Mouse (Mus musculus) macrophage (primary cell): ENCODE measurements around the gene Fap. TPM values are rescaled to one million over a fixed set of nuclear protein-coding genes. Genes with fewer than 3 reads are reported as not detected.

ENCODE experiments used
- H3K27ac ChIP-seq: fragments of 350-480 bp; formaldehyde crosslinking; 2 replicates; pipeline ENCODE4 v1.9.0; 2021
- H3K36me3 ChIP-seq: fragments of 350-480 bp; formaldehyde crosslinking; 2 replicates; pipeline ENCODE4 v1.9.0; 2021; ENCODE audit errors: inconsistent target
- H3K4me3 ChIP-seq: fragments of 350-480 bp; formaldehyde crosslinking; 2 replicates; pipeline ENCODE4 v1.9.0; 2021; ENCODE audit errors: inconsistent target
- H3K79me2 ChIP-seq: fragments of 350-480 bp; formaldehyde crosslinking; 2 replicates; pipeline ENCODE4 v1.9.0; 2021; ENCODE audit errors: inconsistent target
- WGBS: methylation state at CpG from one replicate; pipeline ENCODE4 v1.1.7; 2026; ENCODE audit warnings: inconsistent platforms; ENCODE audit not compliant: missing documents; 5-methylcytosine and 5-hydroxymethylcytosine counted together
- polyA plus RNA-seq: library from polyadenylated mRNA; stranded (reverse); fragments of 250-400 nt; gene quantifications from 3 replicates; pipeline ENCODE4 v1.2.4, GENCODE M21; 2018; ENCODE audit warnings: inconsistent platforms

Fap gene
- polyA plus RNA-seq, 1 experiment from 2014 or later = 0.22 TPM

GRCm38 (mm10) chr2:62503326-62503725, 70.5 kb downstream of the Fap start:
- no peaks in the 10 kb centered on the region for H3K36me3 ChIP-seq
- no peak overlapping the region for H3K4me3 ChIP-seq
- H3K79me2 ChIP-seq = no peaks in the 10 kb centered on the region
- WGBS = 95% methylated on average over 5 of the region's 5 CpGs
- no peak overlapping the region for H3K27ac ChIP-seq

DNA sequence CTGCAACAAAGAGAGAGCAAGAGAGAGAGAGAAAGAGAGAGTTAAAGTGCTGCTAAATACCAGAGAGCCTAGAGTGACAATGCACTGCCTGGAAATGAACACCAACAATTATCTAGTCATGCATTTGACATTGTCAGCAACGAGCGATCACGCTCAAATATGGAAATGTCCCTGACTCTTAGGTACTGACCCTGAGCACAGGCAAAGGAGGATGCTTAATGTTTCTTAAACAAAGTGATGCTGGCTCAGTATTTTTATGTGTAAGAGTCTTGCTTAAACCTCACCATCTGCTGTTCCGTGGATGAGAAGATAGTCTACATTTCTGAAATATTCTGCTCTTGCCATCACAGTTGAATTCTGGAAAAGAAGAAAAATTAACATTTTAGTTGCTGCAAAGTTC, 71.4 kb downstream of the Fap start:
- Histone ChIP-seq H3K4me3 (no peak overlapping the region), H3K36me3 (no peaks in the 10 kb centered on the region), H3K27ac (no peak overlapping the region), H3K79me2 (no peaks in the 10 kb centered on the region)
- WGBS = 98% methylated on average over 4 of the region's 4 CpGs

DNA sequence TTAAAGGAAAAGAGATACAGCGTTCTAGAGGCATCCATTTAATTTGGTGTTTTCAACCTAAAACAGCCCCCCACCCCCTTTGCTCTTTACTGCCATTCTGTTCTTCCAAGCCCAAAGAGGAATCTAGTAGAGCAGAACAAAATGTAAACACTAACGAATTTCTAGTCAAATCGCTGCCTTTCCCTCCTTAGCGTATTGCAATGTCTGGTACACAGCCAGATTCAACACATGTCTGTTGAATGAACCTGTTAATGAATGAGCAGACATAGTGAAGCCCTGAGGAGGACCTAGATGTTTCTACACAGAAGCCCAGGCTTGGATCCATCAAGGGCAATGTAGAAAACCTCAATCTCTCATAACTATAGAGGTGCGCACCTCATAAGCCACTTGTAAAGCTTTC, 75.1 kb downstream of the Fap start:
- Histone ChIP-seq H3K36me3 (no peaks in the 10 kb centered on the region), H3K4me3 (no peak overlapping the region), H3K79me2 (no peaks in the 10 kb centered on the region), H3K27ac (no peak overlapping the region)
- WGBS = 79% methylated on average over 4 of the region's 5 CpGs

DNA sequence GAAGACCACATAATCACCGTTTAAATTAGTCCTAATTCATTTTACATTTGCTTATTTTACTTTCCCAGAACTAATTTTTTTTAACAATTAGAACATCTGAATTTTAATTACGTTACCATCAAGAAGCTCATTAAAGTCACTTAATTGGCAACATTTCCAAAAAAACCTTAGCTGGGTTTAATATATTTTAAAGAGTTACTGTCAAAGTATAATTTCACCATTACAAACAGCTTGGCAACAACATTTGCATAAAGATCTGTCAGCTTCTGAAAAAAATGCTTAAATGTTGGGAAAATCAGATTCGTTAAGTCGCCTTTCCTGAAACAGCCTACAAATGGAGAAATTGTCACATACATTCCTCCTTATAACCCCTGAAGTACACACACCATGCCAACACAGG, 75.8 kb downstream of the Fap start:
- no peak overlapping the region for H3K27ac ChIP-seq
- no peaks in the 10 kb centered on the region for H3K79me2 ChIP-seq
- no peak overlapping the region for H3K4me3 ChIP-seq
- no peaks in the 10 kb centered on the region for H3K36me3 ChIP-seq
- 81% methylated on average over 4 of the region's 4 CpGs for WGBS

DNA sequence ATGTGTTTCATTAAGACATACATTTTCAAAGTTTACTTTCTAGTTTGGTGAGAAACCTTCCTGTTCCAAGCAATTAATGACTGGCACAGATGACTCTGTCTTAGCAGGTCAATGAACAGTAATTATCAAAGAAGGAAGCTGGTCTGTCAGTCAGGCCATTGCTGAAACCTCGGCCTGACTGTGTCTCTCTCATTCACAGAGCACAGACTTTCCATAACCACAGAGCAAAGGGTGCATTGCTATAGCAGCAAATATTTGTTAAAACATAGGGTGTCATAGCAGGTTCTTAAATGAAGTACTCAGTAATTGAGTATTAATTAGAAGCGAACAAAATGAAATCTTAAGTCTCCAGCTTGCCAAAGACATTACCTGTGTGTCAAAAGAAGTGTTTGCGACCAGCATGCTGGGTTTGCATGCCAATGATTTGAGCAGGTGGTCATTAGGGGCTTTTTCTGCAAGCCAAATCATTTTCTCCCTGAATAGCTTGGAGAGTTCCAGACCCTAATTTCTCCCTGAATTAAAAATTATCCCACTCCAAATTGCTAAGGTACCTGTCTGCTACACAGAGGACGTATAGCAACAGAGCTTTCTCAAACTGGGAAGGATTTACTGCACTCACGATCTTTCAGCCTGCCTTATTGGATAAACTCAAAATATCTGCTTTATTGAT, 76.4 kb downstream of the Fap start:
- H3K4me3 ChIP-seq = no peak overlapping the region
- no peaks in the 10 kb centered on the region for H3K79me2 ChIP-seq
- no peak overlapping the region for H3K27ac ChIP-seq
- WGBS = 91% methylated on average over 5 of the region's 5 CpGs
- H3K36me3 ChIP-seq = no peaks in the 10 kb centered on the region

GRCm38 (mm10) chr2:62495407-62495806, 78.5 kb downstream of the Fap start:
- Histone ChIP-seq H3K36me3 (no peaks in the 10 kb centered on the region), H3K79me2 (no peaks in the 10 kb centered on the region), H3K4me3 (no peak overlapping the region), H3K27ac (no peak overlapping the region)
- 95% methylated on average over 4 of the region's 4 CpGs for WGBS

GRCm38 (mm10) chr2:62489832-62490231, 84.0 kb downstream of the Fap start:
- Histone ChIP-seq H3K27ac (no peak overlapping the region), H3K4me3 (no peak overlapping the region), H3K79me2 (no peaks in the 10 kb centered on the region), H3K36me3 (no peaks in the 10 kb centered on the region)
- WGBS = 94% methylated on average over 6 of the region's 6 CpGs

DNA sequence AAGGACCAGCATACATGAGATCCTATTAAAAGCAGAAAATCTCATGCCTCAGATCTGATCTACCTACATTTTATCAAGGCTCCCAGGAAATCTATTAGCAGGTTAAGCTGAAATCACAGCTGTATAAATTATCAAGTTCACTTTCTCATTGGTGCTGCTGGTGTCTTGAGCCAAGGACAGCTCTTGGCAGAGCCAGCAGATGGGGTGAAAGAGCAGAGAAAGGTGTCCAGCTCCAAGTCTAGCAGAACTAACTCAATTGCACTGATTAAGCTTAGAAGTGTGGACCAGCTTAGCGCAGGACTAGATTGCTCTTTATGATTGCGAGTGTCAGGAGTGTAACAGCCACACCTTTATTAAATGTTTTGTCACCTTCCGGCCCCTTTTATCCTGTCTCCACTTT, 89.0 kb downstream of the Fap start:
- WGBS = 96% methylated on average over 3 of the region's 3 CpGs
- no peak overlapping the region for H3K27ac ChIP-seq
- no peaks in the 10 kb centered on the region for H3K36me3 ChIP-seq
- H3K79me2 ChIP-seq = no peaks in the 10 kb centered on the region
- no peak overlapping the region for H3K4me3 ChIP-seq

GRCm38 (mm10) chr2:62483550-62483949, 90.3 kb downstream of the Fap start, which contains the start of gene Gcg:
Gcg (minus strand) TSS chr2:62483650.
- H3K27ac ChIP-seq = no peak within 1 kb of the TSS
- H3K79me2 ChIP-seq = no peaks in the 10 kb centered on the region
- WGBS = 95% methylated on average over 9 of the region's 9 CpGs
- no peak within 1 kb of the TSS for H3K4me3 ChIP-seq
- no peaks in the 10 kb centered on the region for H3K36me3 ChIP-seq

GRCm38 (mm10) chr2:62480285-62481198, 93.3 kb downstream of the Fap start:
- H3K79me2 ChIP-seq = no peaks in the 10 kb centered on the region
- 84% methylated on average over 9 of the region's 9 CpGs for WGBS
- H3K4me3 ChIP-seq = no peak overlapping the region
- H3K27ac ChIP-seq = no peak overlapping the region
- H3K36me3 ChIP-seq = no peaks in the 10 kb centered on the region

DNA sequence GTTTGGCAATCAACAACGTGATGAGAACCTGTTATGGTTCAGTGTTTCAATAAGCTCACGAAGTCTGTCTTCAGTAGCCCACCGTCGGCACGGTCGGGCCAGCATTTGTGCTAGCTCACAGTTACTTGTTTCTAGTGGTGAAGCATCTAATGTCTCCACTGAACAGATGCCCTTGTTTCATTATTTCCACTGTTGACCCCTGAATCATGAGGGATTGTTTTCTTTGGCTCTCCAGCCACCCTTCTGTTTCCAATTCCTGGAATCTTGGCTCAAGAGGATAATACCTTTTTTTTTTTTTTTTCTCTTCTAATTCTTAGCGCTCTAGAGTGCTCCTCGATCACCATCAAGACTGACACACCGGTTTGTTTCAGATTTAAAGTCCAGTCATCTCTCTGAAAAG, 104.3 kb downstream of the Fap start:
- WGBS = 93% methylated on average over 9 of the region's 9 CpGs
- H3K79me2 ChIP-seq = no peaks in the 10 kb centered on the region
- no peak overlapping the region for H3K27ac ChIP-seq
- no peak overlapping the region for H3K4me3 ChIP-seq
- H3K36me3 ChIP-seq = no peaks in the 10 kb centered on the region

DNA sequence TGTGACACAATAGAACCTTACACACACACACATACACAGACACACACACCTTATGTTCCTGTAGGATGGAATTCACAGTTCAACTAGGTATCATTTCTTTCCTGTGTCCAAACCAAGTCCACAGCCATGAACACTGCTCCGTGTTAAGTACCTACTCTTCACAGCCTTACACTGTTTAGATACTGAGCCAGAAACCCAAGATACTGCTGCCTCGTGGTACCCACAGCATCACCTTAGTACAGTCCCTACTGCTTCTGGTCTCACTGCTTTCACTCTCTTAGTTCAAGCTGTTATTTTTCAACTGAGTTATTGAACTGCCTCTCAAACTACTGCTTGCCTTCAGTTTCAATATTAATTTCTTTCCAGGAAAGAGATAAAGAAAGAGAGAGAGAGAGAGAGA, 110.6 kb downstream of the Fap start:
- Histone ChIP-seq H3K4me3 (no peak overlapping the region), H3K36me3 (no peaks in the 10 kb centered on the region), H3K79me2 (no peaks in the 10 kb centered on the region), H3K27ac (no peak overlapping the region)
- WGBS = 90% methylated on average over 2 of the region's 2 CpGs

DNA sequence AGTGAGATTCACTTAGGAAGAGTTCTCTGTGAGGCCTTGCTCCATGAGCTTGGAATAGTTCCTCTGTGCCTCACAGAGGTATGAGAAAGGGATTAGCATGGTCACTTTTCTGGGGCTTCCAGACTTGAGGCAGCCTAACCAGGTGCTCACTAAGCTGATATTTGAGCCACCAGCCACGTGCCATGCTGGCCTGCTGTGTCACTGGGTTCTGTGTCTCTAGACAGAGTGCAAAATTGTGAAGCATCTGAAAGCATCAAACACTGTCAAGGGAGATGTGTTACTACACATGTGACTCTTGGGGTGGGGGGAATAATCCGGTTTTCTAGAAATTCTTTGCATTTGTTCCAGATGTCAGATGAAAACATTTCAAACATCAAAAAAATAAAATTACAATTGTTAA, 111.7 kb downstream of the Fap start:
- no peaks in the 10 kb centered on the region for H3K79me2 ChIP-seq
- 89% methylated on average over 2 of the region's 2 CpGs for WGBS

DNA sequence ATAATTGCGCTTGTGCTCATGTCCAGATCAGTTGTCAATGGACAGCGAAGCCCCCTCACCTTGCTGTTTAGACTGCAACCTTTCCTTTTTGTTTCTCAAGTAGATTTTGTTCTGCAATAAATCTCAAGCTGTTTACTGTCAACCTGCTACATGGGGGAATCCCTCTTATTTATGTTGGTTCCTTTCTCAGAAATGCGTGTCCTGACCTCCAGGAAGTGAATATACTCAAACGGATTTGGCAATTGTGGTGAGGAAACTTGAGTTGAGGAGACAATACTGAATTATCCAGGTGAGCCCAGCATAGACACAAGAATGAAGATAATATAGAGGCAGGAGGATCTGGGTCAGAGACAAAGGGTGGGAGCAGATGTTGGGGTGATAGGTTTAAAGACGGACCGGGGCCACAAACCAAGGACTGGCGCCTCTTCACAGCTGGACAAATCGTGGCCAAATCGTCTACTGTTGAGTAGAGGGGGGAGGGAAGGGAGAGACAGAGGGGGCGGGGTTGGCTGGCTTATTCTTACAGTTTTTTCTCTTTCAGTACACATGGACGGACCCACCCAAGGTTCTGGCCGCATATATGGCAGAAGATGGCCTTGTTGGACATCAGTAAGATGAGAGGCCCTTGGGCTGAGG, 112.9 kb downstream of the Fap start:
- Histone ChIP-seq H3K79me2 (no peaks in the 10 kb centered on the region), H3K27ac (no peak overlapping the region), H3K36me3 (no peaks in the 10 kb centered on the region), H3K4me3 (no peak overlapping the region)
- 66% methylated on average over 12 of the region's 12 CpGs for WGBS

More for the DNA sequence above, 111.7 kb downstream of the Fap start:
- Histone ChIP-seq H3K27ac (no peak overlapping the region), H3K4me3 (no peak overlapping the region), H3K36me3 (no peaks in the 10 kb centered on the region)

- 0 out of 2 replicates have a peak overlapping the region, but pooled peaks have one; percentile 27 for H3K27ac ChIP-seq
- no peaks in the 10 kb centered on the region for H3K36me3 ChIP-seq
- 2% methylated on average over 7 of the region's 7 CpGs for WGBS
- H3K4me3 ChIP-seq = no peak overlapping the region
- H3K79me2 ChIP-seq = no peaks in the 10 kb centered on the region
Observed at GRCm38 (mm10) chr2:62460231-62460710, 113.6 kb downstream of the Fap start.
